Mouse (Mus musculus): Measurements from ENCODE around the gene Cdkal1.

Cdkal1 gene

GRCm38 (mm10) chr13:29766377-29766776, 89.1 kb downstream of the Cdkal1 start:
- DNase-seq (ENCODE audit: low spot score in 2 of 2) = no peak

GRCm38 (mm10) chr13:29765296-29765695, 90.2 kb downstream of the Cdkal1 start:
- no peak for DNase-seq (ENCODE audit: low spot score in 2 of 2)

- DNase-seq (ENCODE audit: low spot score in 2 of 2) = no peak
Measured at GRCm38 (mm10) chr13:29759691-29760467, 95.6 kb downstream of the Cdkal1 start.

- no peak for DNase-seq (ENCODE audit: low spot score in 2 of 2)
Measured at GRCm38 (mm10) chr13:29756052-29756451, 99.4 kb downstream of the Cdkal1 start.

GRCm38 (mm10) chr13:29753254-29753653, 102.2 kb downstream of the Cdkal1 start:
- DNase-seq (ENCODE audit: low spot score in 2 of 2) = no peak

GRCm38 (mm10) chr13:29752061-29752460, 103.4 kb downstream of the Cdkal1 start:
- no peak for DNase-seq (ENCODE audit: low spot score in 2 of 2)

GRCm38 (mm10) chr13:29751201-29751600, 104.3 kb downstream of the Cdkal1 start:
- DNase-seq (ENCODE audit: low spot score in 2 of 2) = no peak

- no peak for DNase-seq (ENCODE audit: low spot score in 2 of 2)
Measured at GRCm38 (mm10) chr13:29747347-29747647, 108.2 kb downstream of the Cdkal1 start.

GRCm38 (mm10) chr13:29746501-29747346, 108.8 kb downstream of the Cdkal1 start:
- no peak for DNase-seq (ENCODE audit: low spot score in 2 of 2)

- DNase-seq (ENCODE audit: low spot score in 2 of 2) = no peak
Measured at GRCm38 (mm10) chr13:29745073-29745472, 110.4 kb downstream of the Cdkal1 start.

- no peak for DNase-seq (ENCODE audit: low spot score in 2 of 2)
Measured at GRCm38 (mm10) chr13:29744188-29744587, 111.3 kb downstream of the Cdkal1 start.

GRCm38 (mm10) chr13:29743761-29744160, 111.7 kb downstream of the Cdkal1 start:
- no peak for DNase-seq (ENCODE audit: low spot score in 2 of 2)

GRCm38 (mm10) chr13:29737675-29738461, 117.6 kb downstream of the Cdkal1 start:
- DNase-seq (ENCODE audit: low spot score in 2 of 2) = no peak

- no peak for DNase-seq (ENCODE audit: low spot score in 2 of 2)
Measured at GRCm38 (mm10) chr13:29734496-29734895, 121.0 kb downstream of the Cdkal1 start.

- DNase-seq (ENCODE audit: low spot score in 2 of 2) = no peak
Measured at GRCm38 (mm10) chr13:29726154-29726825, 129.2 kb downstream of the Cdkal1 start.

GRCm38 (mm10) chr13:29724855-29725254, 130.6 kb downstream of the Cdkal1 start:
- no peak for DNase-seq (ENCODE audit: low spot score in 2 of 2)

- no peak for DNase-seq (ENCODE audit: low spot score in 2 of 2)
Measured at GRCm38 (mm10) chr13:29723150-29723549, 132.3 kb downstream of the Cdkal1 start.

GRCm38 (mm10) chr13:29721206-29721605, 134.3 kb downstream of the Cdkal1 start:
- no peak for DNase-seq (ENCODE audit: low spot score in 2 of 2)

- DNase-seq (ENCODE audit: low spot score in 2 of 2) = no peak
Measured at GRCm38 (mm10) chr13:29716550-29716949, 138.9 kb downstream of the Cdkal1 start.

GRCm38 (mm10) chr13:29715241-29715841, 140.1 kb downstream of the Cdkal1 start:
- DNase-seq (ENCODE audit: low spot score in 2 of 2) = no peak

GRCm38 (mm10) chr13:29707620-29708019, 147.9 kb downstream of the Cdkal1 start:
- no peak for DNase-seq (ENCODE audit: low spot score in 2 of 2)

Measured in frontal cortex, postnatal 14 days (tissue).